ENCODE assay signal across 16 mouse cellular contexts in the genomic region with DNA sequence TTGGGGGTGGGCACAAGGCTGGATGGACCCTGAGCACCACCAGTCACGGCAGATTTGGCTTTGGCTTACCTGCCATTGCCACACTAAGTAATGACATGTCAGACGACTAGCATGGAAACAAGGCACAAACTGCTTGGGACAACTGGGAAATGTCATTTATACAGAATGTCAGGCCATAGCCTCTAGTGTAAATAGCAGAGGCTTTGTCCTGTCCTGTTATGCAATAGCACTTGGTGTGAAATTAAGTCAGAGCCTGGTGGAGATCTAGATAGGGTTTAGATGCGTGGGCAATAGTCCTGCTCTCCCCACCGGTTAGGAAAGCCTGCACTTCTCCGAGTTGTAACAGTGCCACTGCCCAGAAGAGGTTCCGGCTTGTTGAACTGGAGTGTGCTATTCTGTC.
DNase-seq lines count a peak whose midpoint lies in the region; ATAC-seq lines count a peak whose summit lies in the region.
"Had no signal": no experiment of that assay in that cellular context is flagged by ENCODE, and none has a peak within 500 bp of the region (broad histone marks: within the 10 kb centered on the region; RNA-seq: fewer than 3 reads in every experiment).

No protein-coding gene starts in this region.

- H3K27ac ChIP-seq in kidney, embryonic 14.5 days (ENCODE audit: low read depth, low read length) = 0 out of 2 replicates have a peak overlapping the region, but pooled peaks have one; percentile 14
- 0 out of 2 replicates have a peak overlapping the region, but pooled peaks have one; percentile 19 for H3K27ac ChIP-seq in midbrain, embryonic 13.5 days
- H3K27ac ChIP-seq in midbrain, embryonic 14.5 days (replicated peaks; ENCODE audit: low read depth, low read length) = no peak overlapping the region
- H3K27ac ChIP-seq in forebrain, embryonic 15.5 days (replicated peaks) = peak overlapping the region; percentile 35; the same call in 1 of the 2 replicates
- H3K27ac ChIP-seq in neural tube, embryonic 12.5 days = peak overlapping the region; percentile 28; the same call in 1 of the 2 replicates
- H3K27ac ChIP-seq: embryonic facial prominence, embryonic 12.5 days; heart, embryonic 13.5 days; limb, embryonic 13.5 days had no signal

- H3K27me3 ChIP-seq in kidney, embryonic 14.5 days (ENCODE audit: control insufficient read depth, insufficient read depth, low read length) = peaks cover 3% of the 10 kb centered on the region; the same call in 1 of the 2 replicates
- H3K27me3 ChIP-seq in midbrain, embryonic 13.5 days = no peaks in the 10 kb centered on the region
- H3K27me3 ChIP-seq in midbrain, embryonic 14.5 days (ENCODE audit: control insufficient read depth, insufficient read depth, low read length) = no peaks in the 10 kb centered on the region
- H3K27me3 ChIP-seq in forebrain, embryonic 15.5 days = no peaks in the 10 kb centered on the region
- no peaks in the 10 kb centered on the region for H3K27me3 ChIP-seq in neural tube, embryonic 12.5 days (replicated peaks)
- H3K27me3 ChIP-seq: embryonic facial prominence, embryonic 12.5 days; heart, embryonic 13.5 days; limb, embryonic 13.5 days had no signal

- H3K36me3 ChIP-seq in kidney, embryonic 14.5 days (ENCODE audit: control insufficient read depth, insufficient read depth, low read length) = no peaks in the 10 kb centered on the region
- no peaks in the 10 kb centered on the region for H3K36me3 ChIP-seq in midbrain, embryonic 13.5 days
- H3K36me3 ChIP-seq in midbrain, embryonic 14.5 days (ENCODE audit: control insufficient read depth, insufficient read depth, low read length) = no peaks in the 10 kb centered on the region
- H3K36me3 ChIP-seq in forebrain, embryonic 15.5 days = no peaks in the 10 kb centered on the region
- no peaks in the 10 kb centered on the region for H3K36me3 ChIP-seq in neural tube, embryonic 12.5 days
- H3K36me3 ChIP-seq: embryonic facial prominence, embryonic 12.5 days had no signal

- no peak for DNase-seq in kidney, postnatal 36 days
- no peak for DNase-seq in midbrain, embryonic 14.5 days
- no peak for DNase-seq in thymus, postnatal 25 days
- DNase-seq: adrenal gland, postnatal 25 days; cerebellum, postnatal 25 days; gastrocnemius, postnatal 10 days; kidney, postnatal 25 days; right cerebral cortex, postnatal 4 days had no signal

- ATAC-seq in kidney, embryonic 14.5 days (ENCODE audit: low FRiP score, low TSS enrichment) = peak; percentile 32; the same call in 1 of the 2 replicates
- ATAC-seq in midbrain, embryonic 13.5 days = peak; percentile 25; the same call in 1 of the 2 replicates
- ATAC-seq in midbrain, embryonic 14.5 days (ENCODE audit: low FRiP score, low TSS enrichment) = no peak
- no peak for ATAC-seq in forebrain, embryonic 15.5 days (replicated peaks)
- ATAC-seq in neural tube, embryonic 12.5 days (ENCODE audit: low FRiP score, low read depth) = no peak; the same call in 1 of the 2 replicates
- no peak for ATAC-seq in megakaryocyte-erythroid progenitor cell, adult 5-6 weeks (replicated peaks; ENCODE audit: low FRiP score, low TSS enrichment, poor library complexity, severe bottlenecking)

- peaks cover 24% of the 10 kb centered on the region for H3K4me1 ChIP-seq in kidney, embryonic 14.5 days (ENCODE audit: control insufficient read depth, insufficient read depth, low read length)
- H3K4me1 ChIP-seq in midbrain, embryonic 13.5 days (replicated peaks) = peaks cover 23% of the 10 kb centered on the region
- peaks cover 17% of the 10 kb centered on the region for H3K4me1 ChIP-seq in midbrain, embryonic 14.5 days (ENCODE audit: control insufficient read depth, insufficient read depth, low read length)
- H3K4me1 ChIP-seq in forebrain, embryonic 15.5 days = peaks cover 27% of the 10 kb centered on the region
- peaks cover 33% of the 10 kb centered on the region for H3K4me1 ChIP-seq in neural tube, embryonic 12.5 days

- H3K4me3 ChIP-seq in kidney, embryonic 14.5 days (ENCODE audit: low read length) = no peak overlapping the region
- H3K4me3 ChIP-seq in midbrain, embryonic 13.5 days (replicated peaks) = no peak overlapping the region
- no peak overlapping the region for H3K4me3 ChIP-seq in midbrain, embryonic 14.5 days (replicated peaks; ENCODE audit: low read depth, low read length)
- no peak overlapping the region for H3K4me3 ChIP-seq in forebrain, embryonic 15.5 days
- no peak overlapping the region for H3K4me3 ChIP-seq in neural tube, embryonic 12.5 days
- H3K4me3 ChIP-seq: embryonic facial prominence, embryonic 12.5 days; heart, embryonic 13.5 days; limb, embryonic 13.5 days had no signal

- no peaks in the 10 kb centered on the region for H3K9me3 ChIP-seq in kidney, embryonic 14.5 days (ENCODE audit: control insufficient read depth, low read length)
- H3K9me3 ChIP-seq in midbrain, embryonic 13.5 days = no peaks in the 10 kb centered on the region
- no peaks in the 10 kb centered on the region for H3K9me3 ChIP-seq in midbrain, embryonic 14.5 days (ENCODE audit: control insufficient read depth, low read length)
- no peaks in the 10 kb centered on the region for H3K9me3 ChIP-seq in forebrain, embryonic 15.5 days
- H3K9me3 ChIP-seq in neural tube, embryonic 12.5 days = no peaks in the 10 kb centered on the region
- H3K9me3 ChIP-seq: embryonic facial prominence, embryonic 12.5 days; heart, embryonic 13.5 days; limb, embryonic 13.5 days had no signal

- 29% methylated on average over 6 of the region's 6 CpGs for WGBS in kidney, embryonic 14.5 days
- WGBS in midbrain, embryonic 13.5 days = 33% methylated on average over 6 of the region's 6 CpGs
- WGBS in midbrain, embryonic 14.5 days = 31% methylated on average over 6 of the region's 6 CpGs
- 28% methylated on average over 6 of the region's 6 CpGs for WGBS in forebrain, embryonic 15.5 days
- 13% methylated on average over 6 of the region's 6 CpGs for WGBS in neural tube, embryonic 12.5 days

- H3K9ac ChIP-seq in kidney, embryonic 14.5 days (ENCODE audit: low read depth, low read length) = no peak overlapping the region
- no peak overlapping the region for H3K9ac ChIP-seq in midbrain, embryonic 13.5 days (replicated peaks)
- no peak overlapping the region for H3K9ac ChIP-seq in midbrain, embryonic 14.5 days (replicated peaks; ENCODE audit: low read length)
- no peak overlapping the region for H3K9ac ChIP-seq in forebrain, embryonic 15.5 days (replicated peaks)
- H3K9ac ChIP-seq in neural tube, embryonic 12.5 days = no peak overlapping the region
- H3K9ac ChIP-seq: embryonic facial prominence, embryonic 12.5 days; heart, embryonic 13.5 days; limb, embryonic 13.5 days had no signal

- H3K4me2 ChIP-seq in kidney, embryonic 14.5 days (replicated peaks; ENCODE audit: low read depth, low read length) = no peak overlapping the region
- no peak overlapping the region for H3K4me2 ChIP-seq in midbrain, embryonic 13.5 days (replicated peaks)
- H3K4me2 ChIP-seq in midbrain, embryonic 14.5 days (ENCODE audit: low read length) = no peak overlapping the region
- H3K4me2 ChIP-seq in forebrain, embryonic 15.5 days (replicated peaks) = no peak overlapping the region
- H3K4me2 ChIP-seq in neural tube, embryonic 12.5 days (replicated peaks) = peak overlapping the region; percentile 5; the same call in 1 of the 2 replicates
- H3K4me2 ChIP-seq: embryonic facial prominence, embryonic 12.5 days; heart, embryonic 13.5 days; limb, embryonic 13.5 days had no signal

Comparison
In these comparisons a context has a peak if more than half of its experiments do, and no peak if none do; other contexts are left out.
1. ATAC-seq: peak in kidney, embryonic 14.5 days (single experiment) and midbrain, embryonic 13.5 days (single experiment); none in midbrain, embryonic 14.5 days (single experiment), forebrain, embryonic 15.5 days (single experiment), neural tube, embryonic 12.5 days (single experiment) and megakaryocyte-erythroid progenitor cell, adult 5-6 weeks (single experiment).